Mouse (Mus musculus): ENCODE measurements around the gene Laptm5.

DNA sequence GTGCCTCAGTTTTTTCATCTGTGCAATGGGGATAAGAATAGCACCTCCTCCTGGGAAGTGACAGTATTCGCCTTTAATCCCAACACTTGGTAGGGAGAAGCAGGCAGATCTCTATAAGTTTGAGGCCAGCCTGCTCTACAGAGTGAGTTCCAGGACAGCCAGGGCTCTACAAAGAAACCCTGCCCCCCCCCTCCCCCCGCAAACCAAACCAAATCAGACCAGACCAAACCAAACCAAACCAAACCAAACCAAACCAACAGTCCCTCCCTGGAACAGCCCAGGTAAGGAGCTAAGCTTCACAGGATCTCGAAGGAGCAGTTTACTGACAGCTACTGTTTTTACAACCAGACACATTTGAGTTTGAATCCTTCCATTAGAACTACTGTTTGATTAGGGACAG, 299 bp upstream of the Laptm5 start:
- TF ChIP-seq POLR2A (IDR thresholded peaks at IDR 0.05; ENCODE audit: control insufficient read depth, extremely low read depth, insufficient read depth, low read length, poor library complexity) (no peak), CTCF (IDR thresholded peaks at IDR 0.05; ENCODE audit: borderline replicate concordance, control insufficient read depth, extremely low read depth, insufficient read depth, low read length, poor library complexity) (no peak)

All from thymus, adult 2 months (tissue).